Mouse (Mus musculus) embryonic facial prominence, embryonic 13.5 days (tissue): ENCODE measurements around the gene Zfp277. TPM values are rescaled to one million over a fixed set of nuclear protein-coding genes. Genes with fewer than 3 reads are reported as not detected.

ENCODE experiments used
- ATAC-seq: fragments of 200-750 bp; cut with Nextera tagmentation; 2 replicates; pipeline ENCODE4 v1.8.0; 2017; ENCODE audit warnings: low read depth; ENCODE audit not compliant: insufficient number of reproducible peaks, insufficient read depth, low FRiP score, low TSS enrichment
- H3K27ac ChIP-seq: fragments of 300-500 bp; sonication (generic); 2 replicates; pipeline ENCODE4 v1.5.1; 2015; ENCODE audit warnings: moderate library complexity, mild to moderate bottlenecking, inconsistent platforms
- H3K27me3 ChIP-seq: fragments of 300-500 bp; sonication (generic); 2 replicates; pipeline ENCODE4 v1.6.1; 2015; ENCODE audit warnings: mild to moderate bottlenecking, inconsistent platforms
- H3K36me3 ChIP-seq: fragments of 300-500 bp; sonication (generic); 2 replicates; pipeline ENCODE4 v1.6.1; 2015; ENCODE audit warnings: mild to moderate bottlenecking, inconsistent platforms
- H3K4me1 ChIP-seq: fragments of 300-500 bp; sonication (generic); 2 replicates; pipeline ENCODE4 v1.6.1; 2015; ENCODE audit warnings: inconsistent platforms
- H3K4me2 ChIP-seq: fragments of 300-500 bp; sonication (generic); 2 replicates; pipeline ENCODE4 v1.6.1; 2015; ENCODE audit warnings: moderate library complexity, mild to moderate bottlenecking, inconsistent platforms
- H3K4me3 ChIP-seq: fragments of 300-500 bp; sonication (generic); 2 replicates; pipeline ENCODE4 v1.5.1; 2015; ENCODE audit warnings: mild to moderate bottlenecking, inconsistent platforms
- H3K9ac ChIP-seq: fragments of 300-500 bp; sonication (generic); 2 replicates; pipeline ENCODE4 v1.6.1; 2015; ENCODE audit warnings: mild to moderate bottlenecking, inconsistent platforms
- H3K9me3 ChIP-seq: fragments of 300-500 bp; sonication (generic); 2 replicates; pipeline ENCODE4 v1.6.1; 2016; ENCODE audit warnings: inconsistent platforms
- WGBS: fragments of 180-500 bp; shearing (Covaris S2); methylation state at CpG from one replicate; pipeline ENCODE4 v1.1.7; 2015; ENCODE audit warnings: mixed read lengths; 5-methylcytosine and 5-hydroxymethylcytosine counted together
- polyA plus RNA-seq: library from polyadenylated mRNA; unstranded; fragments of >200 nt; fragmentation: Nextera tagmentation; extraction: Ambion mirVana; gene quantifications from 2 replicates; pipeline ENCODE4 v1.2.1, GENCODE M21; 2015

The Zfp277 gene
- polyA plus RNA-seq, 1 experiment from 2014 or later = 39.3 TPM

DNA sequence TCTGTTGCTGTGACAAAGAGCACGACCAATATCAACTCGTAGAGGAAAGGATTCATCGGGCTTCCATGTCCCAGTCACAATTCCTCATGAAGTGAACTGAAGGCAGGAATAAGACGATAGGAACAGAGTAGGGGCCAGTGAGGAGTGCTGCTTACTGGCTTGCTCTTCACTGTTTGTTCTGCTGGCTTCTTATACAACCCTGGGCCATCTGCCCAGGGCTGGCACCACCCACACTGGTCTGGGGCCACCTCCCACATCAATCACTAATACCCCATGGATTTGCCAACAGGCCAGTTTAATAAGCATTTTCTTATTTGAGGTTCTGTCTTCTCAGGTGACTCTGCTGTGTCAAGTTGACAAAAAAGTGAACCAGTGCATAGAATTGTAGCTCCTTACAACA is 60.4 kb downstream of the Zfp277 start:
- no peak overlapping the region for H3K9ac ChIP-seq
- no peaks in the 10 kb centered on the region for H3K9me3 ChIP-seq
- H3K27ac ChIP-seq = no peak overlapping the region
- H3K27me3 ChIP-seq = no peaks in the 10 kb centered on the region
- H3K36me3 ChIP-seq = no peaks in the 10 kb centered on the region
- peaks cover 15% of the 10 kb centered on the region for H3K4me1 ChIP-seq
- WGBS = 92% methylated on average over 4 of the region's 4 CpGs
- no peak overlapping the region for H3K4me2 ChIP-seq
- ATAC-seq = no peak
- H3K4me3 ChIP-seq = no peak overlapping the region

DNA sequence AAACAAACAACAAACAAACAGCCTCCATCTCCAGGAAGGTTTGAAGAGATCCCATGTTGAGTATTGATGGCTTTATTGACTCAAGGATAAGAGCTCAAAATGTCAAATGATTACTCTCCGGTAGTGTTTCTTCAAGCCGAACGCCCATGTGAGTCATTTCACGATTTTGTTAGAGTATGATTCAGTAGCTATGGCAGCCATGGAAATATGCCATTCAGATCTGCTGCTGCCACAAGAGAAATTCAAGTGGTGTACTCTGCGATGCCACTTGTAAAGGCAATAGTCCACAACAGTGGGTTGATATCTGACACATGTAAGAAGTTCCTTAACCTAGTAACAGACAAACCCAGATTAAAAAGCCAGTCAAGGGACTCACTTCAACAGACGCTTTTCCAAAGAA is 62.0 kb downstream of the Zfp277 start:
- Histone ChIP-seq H3K4me1 (peaks cover 15% of the 10 kb centered on the region), H3K9ac (no peak overlapping the region), H3K9me3 (no peaks in the 10 kb centered on the region), H3K4me3 (no peak overlapping the region), H3K27ac (no peak overlapping the region), H3K4me2 (no peak overlapping the region), H3K27me3 (no peaks in the 10 kb centered on the region), H3K36me3 (no peaks in the 10 kb centered on the region)
- 94% methylated on average over 6 of the region's 6 CpGs for WGBS
- no peak for ATAC-seq

- WGBS = 88% methylated on average over 5 of the region's 5 CpGs
- no peak overlapping the region for H3K9ac ChIP-seq
- no peak overlapping the region for H3K4me2 ChIP-seq
- peaks cover 8% of the 10 kb centered on the region for H3K4me1 ChIP-seq
- H3K36me3 ChIP-seq = no peaks in the 10 kb centered on the region
- no peak overlapping the region for H3K4me3 ChIP-seq
- no peaks in the 10 kb centered on the region for H3K9me3 ChIP-seq
- H3K27ac ChIP-seq = no peak overlapping the region
- H3K27me3 ChIP-seq = no peaks in the 10 kb centered on the region
- ATAC-seq = no peak
Measured at GRCm38 (mm10) chr12:40382539-40382938, 63.2 kb downstream of the Zfp277 start.

DNA sequence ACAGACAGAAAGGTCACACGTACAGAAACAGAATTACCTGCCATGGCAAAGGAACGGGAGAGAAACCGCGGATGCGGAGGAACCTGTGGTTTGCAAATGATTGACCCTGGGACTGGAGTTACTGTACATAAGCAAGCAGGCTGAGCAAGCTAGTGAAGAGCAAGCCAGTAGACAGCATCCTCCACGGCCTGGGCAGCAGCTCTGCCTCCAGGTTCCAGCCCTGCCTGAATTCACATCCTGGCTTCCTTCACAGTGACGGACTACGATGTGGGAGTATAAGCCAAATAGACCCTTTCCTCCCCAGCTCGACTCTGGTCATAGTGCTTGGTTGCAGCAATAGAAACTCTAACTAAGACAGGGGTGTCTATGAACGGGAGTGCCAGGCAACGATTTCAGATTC is 63.9 kb downstream of the Zfp277 start:
- Histone ChIP-seq H3K27ac (no peak overlapping the region), H3K4me1 (0 out of 2 replicates have a peak, but pooled peaks cover under 1% of the 10 kb centered on the region), H3K9ac (no peak overlapping the region), H3K27me3 (no peaks in the 10 kb centered on the region), H3K9me3 (no peaks in the 10 kb centered on the region), H3K4me2 (no peak overlapping the region), H3K36me3 (no peaks in the 10 kb centered on the region), H3K4me3 (no peak overlapping the region)
- 89% methylated on average over 11 of the region's 11 CpGs for WGBS
- ATAC-seq = no peak

DNA sequence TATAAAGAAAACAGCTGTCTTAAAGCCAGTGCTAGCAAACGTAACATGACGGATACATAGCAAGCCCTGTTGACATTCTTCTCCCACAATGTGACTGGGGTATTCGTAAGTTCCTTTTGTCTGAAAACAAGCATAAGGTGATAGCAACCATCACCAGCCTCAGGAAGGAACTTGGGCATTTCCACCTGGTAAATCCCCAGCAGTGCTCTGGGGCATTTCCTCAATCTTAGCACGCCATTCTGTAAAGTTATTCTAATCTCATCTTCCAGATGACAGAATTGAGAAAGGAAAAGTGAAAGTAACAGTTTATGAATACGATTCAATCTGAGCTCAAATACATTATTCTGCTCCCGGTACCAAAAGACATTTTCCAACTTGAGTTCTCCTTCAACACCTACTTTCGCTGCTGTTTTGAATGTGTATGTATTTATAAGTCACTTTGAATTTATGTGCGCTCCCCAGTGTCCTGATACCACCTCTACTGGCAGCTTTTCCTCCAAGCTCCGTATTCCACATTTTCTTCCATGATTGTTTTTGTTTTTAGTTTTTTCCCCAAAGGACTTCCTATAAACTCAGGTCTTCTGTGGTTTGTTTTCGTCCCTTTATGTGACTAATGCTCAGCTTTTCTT is 64.4 kb downstream of the Zfp277 start:
- Histone ChIP-seq H3K27me3 (no peaks in the 10 kb centered on the region), H3K9me3 (no peaks in the 10 kb centered on the region), H3K4me3 (no peak overlapping the region), H3K9ac (no peak overlapping the region), H3K4me1 (no peaks in the 10 kb centered on the region), H3K27ac (no peak overlapping the region), H3K4me2 (no peak overlapping the region), H3K36me3 (no peaks in the 10 kb centered on the region)
- ATAC-seq = no peak
- 86% methylated on average over 10 of the region's 10 CpGs for WGBS

GRCm38 (mm10) chr12:40379538-40379923 is 66.2 kb downstream of the Zfp277 start:
- Histone ChIP-seq H3K36me3 (no peaks in the 10 kb centered on the region), H3K27ac (no peak overlapping the region), H3K27me3 (no peaks in the 10 kb centered on the region), H3K9me3 (no peaks in the 10 kb centered on the region), H3K4me2 (no peak overlapping the region), H3K4me1 (no peaks in the 10 kb centered on the region), H3K9ac (no peak overlapping the region), H3K4me3 (no peak overlapping the region)
- 89% methylated on average over 4 of the region's 4 CpGs for WGBS
- no peak for ATAC-seq

- H3K36me3 ChIP-seq = no peaks in the 10 kb centered on the region
- WGBS = 91% methylated on average over 17 of the region's 17 CpGs
- H3K4me1 ChIP-seq = no peaks in the 10 kb centered on the region
- no peak overlapping the region for H3K4me2 ChIP-seq
- ATAC-seq = no peak
- no peaks in the 10 kb centered on the region for H3K27me3 ChIP-seq
- H3K9ac ChIP-seq = no peak overlapping the region
- no peaks in the 10 kb centered on the region for H3K9me3 ChIP-seq
- no peak overlapping the region for H3K27ac ChIP-seq
- no peak overlapping the region for H3K4me3 ChIP-seq
Measured at GRCm38 (mm10) chr12:40378621-40379537, 66.8 kb downstream of the Zfp277 start.

GRCm38 (mm10) chr12:40351879-40352278 is 93.8 kb downstream of the Zfp277 start:
- Histone ChIP-seq H3K4me2 (no peak overlapping the region), H3K27me3 (no peaks in the 10 kb centered on the region), H3K9ac (no peak overlapping the region), H3K4me1 (0 out of 2 replicates have a peak, but pooled peaks cover 2% of the 10 kb centered on the region), H3K9me3 (no peaks in the 10 kb centered on the region), H3K4me3 (no peak overlapping the region), H3K36me3 (no peaks in the 10 kb centered on the region), H3K27ac (no peak overlapping the region)
- 87% methylated on average over 3 of the region's 3 CpGs for whole genome bisulfite sequencing
- ATAC-seq = no peak

DNA sequence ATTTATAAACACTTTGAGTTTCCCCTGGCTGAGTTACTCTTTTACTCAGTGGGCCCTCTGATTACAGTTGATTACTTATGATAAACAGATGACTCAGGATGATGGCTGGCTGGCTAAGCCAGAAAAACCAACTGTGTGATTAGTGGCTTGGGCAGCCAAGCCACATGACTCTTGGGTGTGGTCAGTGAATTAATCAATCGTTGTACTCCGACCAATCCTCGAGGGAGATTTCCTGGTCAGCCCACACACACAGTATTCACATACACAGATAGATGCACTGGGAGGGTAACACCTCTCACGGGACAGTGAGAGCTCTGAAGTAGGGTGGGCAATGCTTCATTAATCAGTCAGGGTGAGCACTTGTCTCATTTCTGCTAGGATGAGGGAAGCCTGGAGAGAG is 97.5 kb downstream of the Zfp277 start:
- 0 out of 2 replicates have a peak, but pooled peaks cover 6% of the 10 kb centered on the region for H3K4me1 ChIP-seq
- H3K4me3 ChIP-seq = no peak overlapping the region
- no peak overlapping the region for H3K27ac ChIP-seq
- no peaks in the 10 kb centered on the region for H3K9me3 ChIP-seq
- H3K36me3 ChIP-seq = no peaks in the 10 kb centered on the region
- no peaks in the 10 kb centered on the region for H3K27me3 ChIP-seq
- no peak for ATAC-seq
- no peak overlapping the region for H3K4me2 ChIP-seq
- WGBS = 63% methylated on average over 4 of the region's 4 CpGs
- no peak overlapping the region for H3K9ac ChIP-seq

DNA sequence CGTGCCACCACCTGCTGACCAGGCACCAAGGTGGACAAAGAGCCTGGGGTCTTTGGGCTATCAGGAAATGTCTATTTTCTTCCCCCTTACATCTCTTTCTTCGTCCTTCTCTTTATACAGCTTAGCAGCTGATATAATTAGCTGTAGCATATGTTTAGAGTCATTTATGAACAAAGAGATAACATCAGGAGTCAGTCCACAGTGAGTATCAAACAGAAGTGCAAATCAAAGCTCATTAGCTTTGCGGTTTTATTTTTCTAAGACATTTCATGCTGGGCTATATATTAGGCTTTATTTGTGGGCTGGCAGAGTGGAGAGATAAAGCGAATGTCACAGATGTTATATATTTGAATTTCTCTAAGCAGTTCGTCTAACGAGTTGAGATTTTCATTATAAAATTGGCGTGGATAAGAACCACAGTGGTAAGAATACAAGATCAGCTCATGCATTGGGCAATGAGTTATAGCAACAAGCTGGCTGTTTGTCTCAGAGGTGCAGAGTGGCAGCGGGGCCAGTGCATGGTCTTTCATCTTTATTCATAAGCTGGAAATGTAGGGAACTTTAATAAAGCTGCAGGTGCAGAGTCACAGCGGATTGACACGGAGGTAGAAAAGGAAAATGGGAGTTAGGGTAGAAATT is 98.5 kb downstream of the Zfp277 start:
- Histone ChIP-seq H3K4me3 (no peak overlapping the region), H3K27me3 (no peaks in the 10 kb centered on the region), H3K9me3 (no peaks in the 10 kb centered on the region), H3K27ac (no peak overlapping the region), H3K9ac (no peak overlapping the region), H3K4me1 (0 out of 2 replicates have a peak, but pooled peaks cover 6% of the 10 kb centered on the region), H3K4me2 (no peak overlapping the region), H3K36me3 (no peaks in the 10 kb centered on the region)
- 63% methylated on average over 10 of the region's 10 CpGs for WGBS
- ATAC-seq = no peak

DNA sequence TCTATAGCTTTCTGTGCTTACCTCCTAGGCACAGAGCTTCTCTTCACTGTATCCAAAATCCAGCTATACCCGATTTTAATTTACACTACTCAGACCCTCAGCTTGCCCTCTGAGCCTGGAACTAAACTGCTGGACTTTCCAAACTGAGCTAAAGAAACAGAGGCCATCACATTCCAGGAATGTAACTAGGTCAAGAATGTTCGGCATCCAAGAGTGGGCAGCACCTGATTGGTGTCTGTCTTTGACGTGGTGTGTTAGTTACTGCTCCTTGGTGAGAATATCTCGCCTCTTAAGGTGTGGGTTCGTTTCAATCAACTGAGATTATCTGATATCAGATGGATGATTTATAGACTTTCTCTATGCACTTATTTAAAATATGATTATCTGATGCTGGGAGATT is 104.3 kb downstream of the Zfp277 start:
- Histone ChIP-seq H3K4me3 (no peak overlapping the region), H3K4me1 (0 out of 2 replicates have a peak, but pooled peaks cover under 1% of the 10 kb centered on the region), H3K27me3 (no peaks in the 10 kb centered on the region), H3K27ac (no peak overlapping the region), H3K4me2 (no peak overlapping the region), H3K9ac (no peak overlapping the region), H3K36me3 (no peaks in the 10 kb centered on the region), H3K9me3 (no peaks in the 10 kb centered on the region)
- 65% methylated on average over 5 of the region's 5 CpGs for WGBS
- no peak for ATAC-seq
